Mouse (Mus musculus) forebrain, embryonic 12.5 days (tissue): ENCODE results near the gene Nostrin. TPM values are rescaled to one million over a fixed set of nuclear protein-coding genes. Genes with fewer than 3 reads are reported as not detected.

ENCODE experiments used
- polyA plus RNA-seq: library from polyadenylated mRNA; unstranded; fragments of >200 nt; fragmentation: Nextera tagmentation; extraction: Ambion mirVana; gene quantifications from 2 replicates; pipeline ENCODE4 v1.2.1, GENCODE M21; 2016

Gene Nostrin
- polyA plus RNA-seq, 1 experiment from 2014 or later = 0.43 TPM

Other genes starting within 250 kb of the Nostrin start
- 232 and 241 TPM in 2 replicates for gene Spc25, start 70.4 kb downstream of the Nostrin start, polyA plus RNA-seq
- gene G6pc2, start 75.3 kb downstream of the Nostrin start, polyA plus RNA-seq = not detected in 2 replicates
- 0.05 TPM in 1 of 2 replicates, not detected in the other for gene Abcb11, start 206.8 kb downstream of the Nostrin start, polyA plus RNA-seq
- gene Dhrs9, start 244.6 kb downstream of the Nostrin start, polyA plus RNA-seq = not detected in 2 replicates